Mouse (Mus musculus) hindbrain, embryonic 15.5 days (tissue): ENCODE measurements at regions not wholly inside any gene's neighbourhood (a gene's known extent, or its start where the extent isn't known, plus 50 kb on each side); places are given as distances from the start of the nearest gene placed in this dataset.
A peak's percentile ranks its signal among the peaks of the same experiment; 100 is the strongest.

Experiments used
- ATAC-seq: fragments of 200-750 bp; cut with Nextera tagmentation; 2 replicates; pipeline ENCODE4 v1.8.0; 2017; ENCODE audit warnings: low read depth, moderate number of reproducible peaks, moderate TSS enrichment; ENCODE audit not compliant: low FRiP score
- H3K27ac ChIP-seq: fragments of 300-500 bp; sonication (generic); replicated peaks from 2 replicates; pipeline ENCODE4 v1.5.1; 2015; ENCODE audit warnings: mild to moderate bottlenecking, inconsistent platforms
- H3K27me3 ChIP-seq: fragments of 300-500 bp; sonication (generic); 2 replicates; pipeline ENCODE4 v1.6.1; 2015; ENCODE audit warnings: control low read depth, inconsistent platforms
- H3K36me3 ChIP-seq: fragments of 300-500 bp; sonication (generic); 2 replicates; pipeline ENCODE4 v1.6.1; 2015; ENCODE audit warnings: control low read depth, inconsistent platforms
- H3K4me1 ChIP-seq: fragments of 300-500 bp; sonication (generic); replicated peaks from 2 replicates; pipeline ENCODE4 v1.6.1; 2015; ENCODE audit warnings: control low read depth, inconsistent platforms
- H3K4me2 ChIP-seq: fragments of 300-500 bp; sonication (generic); 2 replicates; pipeline ENCODE4 v1.6.1; 2015; ENCODE audit warnings: moderate library complexity, mild to moderate bottlenecking, inconsistent platforms
- H3K4me3 ChIP-seq: fragments of 300-500 bp; sonication (generic); 2 replicates; pipeline ENCODE4 v1.5.1; 2015; ENCODE audit warnings: mild to moderate bottlenecking, inconsistent platforms
- H3K9ac ChIP-seq: fragments of 300-500 bp; sonication (generic); 2 replicates; pipeline ENCODE4 v1.6.1; 2015; ENCODE audit warnings: inconsistent platforms
- H3K9me3 ChIP-seq: fragments of 300-500 bp; sonication (generic); 2 replicates; pipeline ENCODE4 v1.6.1; 2016; ENCODE audit warnings: control low read depth, inconsistent platforms
- WGBS: fragments of 180-500 bp; shearing (Covaris S2); methylation state at CpG from one replicate; pipeline ENCODE4 v1.1.7; 2015; 5-methylcytosine and 5-hydroxymethylcytosine counted together

DNA sequence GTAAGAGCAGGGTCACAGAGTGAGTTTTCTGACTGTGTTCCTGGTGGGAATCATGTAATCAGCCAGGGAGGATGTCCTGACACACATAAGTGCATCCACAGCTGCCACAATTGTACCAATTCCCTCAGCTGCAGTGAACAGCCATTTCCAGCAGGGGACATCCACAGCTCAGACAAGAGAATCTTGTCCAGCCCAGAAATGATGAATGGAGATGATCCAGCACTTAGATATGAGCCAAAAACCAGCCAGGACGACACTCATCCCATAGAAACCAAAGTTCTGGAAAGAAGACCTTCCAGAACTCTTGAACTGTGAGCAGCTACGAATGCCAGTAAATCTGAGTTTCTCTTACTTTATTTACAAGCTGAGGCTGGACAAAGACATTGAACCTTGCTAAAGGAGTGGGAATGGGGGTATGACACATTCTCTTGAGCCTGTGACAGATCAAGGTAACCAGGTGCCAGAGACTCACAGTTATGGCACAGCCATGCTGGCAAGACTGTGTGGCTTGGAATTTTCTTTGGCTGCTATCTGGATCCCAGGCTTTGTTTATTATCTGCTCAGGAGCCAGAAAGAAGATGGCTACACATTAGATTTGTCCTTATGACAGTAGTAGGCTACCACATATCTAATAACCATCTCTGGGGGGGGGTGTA lies 145.1 kb downstream of the Gm10192 start:
- Histone ChIP-seq H3K27ac (no peak overlapping the region), H3K36me3 (no peaks in the 10 kb centered on the region), H3K27me3 (no peaks in the 10 kb centered on the region), H3K4me3 (no peak overlapping the region), H3K4me2 (no peak overlapping the region), H3K4me1 (no peaks in the 10 kb centered on the region), H3K9ac (no peak overlapping the region), H3K9me3 (no peaks in the 10 kb centered on the region)
- peak; percentile 65; the same call in 1 of the 2 replicates for ATAC-seq
- 43% methylated on average over 2 of the region's 2 CpGs for WGBS

DNA sequence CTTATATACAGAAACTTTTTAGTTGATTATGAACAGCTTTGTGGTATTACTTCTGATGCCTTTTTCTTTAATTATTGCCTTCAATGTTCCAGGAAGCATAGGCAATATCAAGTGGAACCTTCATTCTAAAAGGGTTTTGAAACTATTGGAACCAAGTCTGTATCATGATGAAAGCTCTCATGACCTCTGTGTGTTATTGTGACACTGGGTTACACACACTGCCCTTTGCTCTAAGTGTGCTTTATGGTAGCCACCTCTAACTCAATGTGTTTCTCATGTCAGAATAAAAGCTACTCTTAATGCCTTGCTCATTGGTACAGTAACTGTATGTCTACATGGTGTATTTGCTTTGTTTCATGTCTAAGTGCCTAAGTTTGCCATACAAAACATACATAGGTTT lies 154.0 kb downstream of the Gm10192 start:
- H3K4me3 ChIP-seq: no peak overlapping the region
- H3K9ac ChIP-seq: no peak overlapping the region
- no peak overlapping the region for H3K27ac ChIP-seq
- no peaks in the 10 kb centered on the region for H3K9me3 ChIP-seq
- no peak overlapping the region for H3K4me2 ChIP-seq
- ATAC-seq: no peak
- H3K36me3 ChIP-seq: no peaks in the 10 kb centered on the region
- H3K27me3 ChIP-seq: no peaks in the 10 kb centered on the region
- no peaks in the 10 kb centered on the region for H3K4me1 ChIP-seq

DNA sequence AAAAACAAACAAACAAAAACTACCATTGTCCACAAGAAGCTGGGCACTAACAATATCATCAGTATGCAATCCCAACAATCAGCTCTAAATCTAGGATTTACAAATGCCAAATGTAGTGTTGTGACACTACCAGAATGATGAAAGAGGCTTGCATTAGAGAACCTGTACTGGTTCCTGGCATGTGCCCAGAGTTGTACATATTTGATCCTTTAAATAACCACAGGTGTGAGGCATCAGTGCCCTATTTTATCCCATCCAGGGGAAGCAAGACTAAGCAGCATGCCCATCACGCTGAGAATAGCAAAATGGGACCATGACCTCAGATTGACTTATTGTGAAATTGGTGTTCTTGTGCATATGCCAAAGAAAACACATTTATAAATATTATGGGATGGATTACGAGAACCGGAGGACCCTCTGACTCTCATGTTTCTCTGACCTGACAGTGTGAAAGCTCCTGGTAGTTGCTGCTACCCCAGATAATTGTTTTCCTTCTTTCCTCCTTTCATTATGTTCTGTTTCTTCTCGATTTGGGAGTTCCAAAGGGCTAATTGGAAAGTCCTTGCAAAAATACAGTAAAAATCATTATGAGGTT lies 157.4 kb downstream of the Gm10192 start:
- Histone ChIP-seq H3K27ac (no peak overlapping the region), H3K4me3 (no peak overlapping the region), H3K4me2 (no peak overlapping the region), H3K9ac (no peak overlapping the region), H3K4me1 (no peaks in the 10 kb centered on the region), H3K36me3 (no peaks in the 10 kb centered on the region), H3K27me3 (no peaks in the 10 kb centered on the region), H3K9me3 (no peaks in the 10 kb centered on the region)
- WGBS: 80% methylated on average over 4 of the region's 4 CpGs
- ATAC-seq: no peak

- no peak for ATAC-seq
Measured at GRCm38 (mm10) chr4:97001321-97001720, 181.6 kb downstream of the Gm10192 start.

DNA sequence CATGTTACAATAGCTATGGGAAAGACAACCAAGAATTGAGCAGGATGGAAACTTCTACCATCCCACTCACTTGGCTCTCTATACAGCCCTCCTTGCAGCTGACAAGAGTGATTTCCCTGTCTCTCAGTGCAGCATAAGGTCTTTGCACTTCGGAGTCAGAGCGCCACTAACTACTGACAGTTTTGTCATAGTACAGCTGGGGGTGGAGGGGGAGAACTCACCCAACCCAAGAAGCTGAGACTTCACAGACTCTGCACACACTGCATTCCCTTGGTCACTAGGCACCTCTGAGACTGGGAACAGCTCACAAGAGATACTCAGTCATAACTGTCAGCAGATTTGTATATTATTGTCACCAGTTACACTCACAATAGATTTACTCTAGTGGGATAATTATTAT lies 195.3 kb upstream of the Gm12695 start:
- Histone ChIP-seq H3K9ac (no peak overlapping the region), H3K27ac (no peak overlapping the region), H3K4me3 (no peak overlapping the region), H3K4me2 (no peak overlapping the region), H3K4me1 (no peaks in the 10 kb centered on the region), H3K9me3 (no peaks in the 10 kb centered on the region), H3K27me3 (no peaks in the 10 kb centered on the region), H3K36me3 (no peaks in the 10 kb centered on the region)
- no peak for ATAC-seq
- WGBS: 88% methylated on average over 2 of the region's 2 CpGs

More at GRCm38 (mm10) chr4:97001321-97001720, 181.6 kb downstream of the Gm10192 start:
- Histone ChIP-seq H3K9me3 (no peaks in the 10 kb centered on the region), H3K4me3 (no peak overlapping the region), H3K4me1 (no peaks in the 10 kb centered on the region), H3K9ac (no peak overlapping the region), H3K27ac (no peak overlapping the region), H3K4me2 (no peak overlapping the region), H3K36me3 (no peaks in the 10 kb centered on the region), H3K27me3 (no peaks in the 10 kb centered on the region)

DNA sequence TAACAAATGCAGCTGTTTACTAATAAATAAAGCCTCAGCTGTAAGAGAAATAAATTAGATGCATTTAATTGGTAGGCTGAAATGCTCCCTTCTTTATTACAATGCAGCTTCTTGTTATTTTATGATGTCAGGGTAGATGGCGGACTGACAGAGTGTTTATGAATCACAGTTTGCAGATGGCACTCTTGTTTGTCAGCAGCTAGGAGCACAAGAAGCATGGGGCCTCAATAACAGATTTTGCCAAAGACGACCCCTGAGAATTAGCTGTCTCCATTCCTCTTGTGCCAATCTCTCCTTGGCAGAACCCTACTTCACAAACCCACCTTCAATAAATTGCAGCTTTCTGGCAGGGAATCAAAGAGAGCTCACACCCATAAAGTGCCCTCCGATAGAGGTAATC lies 194.9 kb upstream of the Gm12695 start:
- Histone ChIP-seq H3K27me3 (no peaks in the 10 kb centered on the region), H3K4me1 (no peaks in the 10 kb centered on the region), H3K4me3 (no peak overlapping the region), H3K27ac (no peak overlapping the region), H3K4me2 (no peak overlapping the region), H3K9me3 (no peaks in the 10 kb centered on the region), H3K9ac (no peak overlapping the region), H3K36me3 (no peaks in the 10 kb centered on the region)
- 75% methylated on average over 3 of the region's 3 CpGs for WGBS
- no peak for ATAC-seq

GRCm38 (mm10) chr4:96974935-96975334 lies 189.9 kb upstream of the Gm12695 start:
- no peak for ATAC-seq
- H3K27me3 ChIP-seq: no peaks in the 10 kb centered on the region
- H3K4me3 ChIP-seq: no peak overlapping the region
- no peaks in the 10 kb centered on the region for H3K9me3 ChIP-seq
- no peak overlapping the region for H3K4me2 ChIP-seq
- H3K27ac ChIP-seq: no peak overlapping the region
- WGBS: 50% methylated on average over 3 of the region's 3 CpGs
- no peaks in the 10 kb centered on the region for H3K36me3 ChIP-seq
- no peaks in the 10 kb centered on the region for H3K4me1 ChIP-seq
- no peak overlapping the region for H3K9ac ChIP-seq

DNA sequence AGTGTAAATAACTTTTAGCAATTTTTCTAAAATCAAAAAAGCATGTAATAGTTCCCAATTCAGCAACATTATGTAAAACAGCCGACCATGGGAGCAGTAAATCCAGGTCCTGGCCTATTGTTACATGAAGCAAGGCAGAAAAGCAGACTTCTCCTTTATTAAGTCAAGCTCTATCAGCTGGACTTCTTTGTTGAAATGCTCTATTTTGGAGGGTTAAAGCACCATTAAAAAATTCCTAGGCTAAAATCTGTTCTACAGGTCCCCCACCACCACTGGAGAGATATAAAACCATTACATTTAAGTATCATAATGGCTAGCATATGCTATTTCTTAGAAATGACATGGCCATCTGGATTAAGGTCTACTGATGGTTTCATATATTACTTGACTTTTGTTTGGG lies 188.8 kb upstream of the Gm12695 start:
- Histone ChIP-seq H3K4me3 (no peak overlapping the region), H3K27me3 (no peaks in the 10 kb centered on the region), H3K36me3 (no peaks in the 10 kb centered on the region), H3K9me3 (no peaks in the 10 kb centered on the region), H3K27ac (no peak overlapping the region), H3K4me1 (no peaks in the 10 kb centered on the region), H3K4me2 (no peak overlapping the region), H3K9ac (no peak overlapping the region)
- WGBS: 69% methylated on average over 1 of the region's 1 CpGs
- no peak for ATAC-seq

DNA sequence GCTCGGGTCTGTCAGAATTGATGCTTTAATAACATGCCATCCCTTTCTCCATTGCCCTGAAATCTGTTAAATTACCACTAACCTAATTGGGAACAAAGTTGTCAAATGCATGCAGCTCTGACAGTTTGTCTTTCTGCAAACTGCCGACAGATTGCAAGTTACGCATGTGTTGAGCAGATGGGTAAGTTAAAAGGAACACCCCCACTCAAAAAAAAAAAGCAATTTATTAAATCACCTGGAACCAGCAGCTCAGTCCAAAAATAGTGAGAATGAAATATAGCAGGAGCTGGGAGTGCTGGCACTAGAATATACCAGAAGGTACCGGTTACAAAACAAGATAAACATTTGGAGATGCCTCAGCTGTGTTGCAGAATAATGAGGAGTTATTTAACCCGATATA lies 184.2 kb upstream of the Gm12695 start:
- WGBS: 46% methylated on average over 5 of the region's 5 CpGs
- 0 out of 2 replicates have a peak overlapping the region, but pooled peaks have one; percentile 10 for H3K27ac ChIP-seq
- H3K4me1 ChIP-seq: no peaks in the 10 kb centered on the region
- H3K36me3 ChIP-seq: no peaks in the 10 kb centered on the region
- H3K9ac ChIP-seq: no peak overlapping the region
- no peak overlapping the region for H3K4me2 ChIP-seq
- H3K9me3 ChIP-seq: no peaks in the 10 kb centered on the region
- no peaks in the 10 kb centered on the region for H3K27me3 ChIP-seq
- no peak for ATAC-seq
- no peak overlapping the region for H3K4me3 ChIP-seq

DNA sequence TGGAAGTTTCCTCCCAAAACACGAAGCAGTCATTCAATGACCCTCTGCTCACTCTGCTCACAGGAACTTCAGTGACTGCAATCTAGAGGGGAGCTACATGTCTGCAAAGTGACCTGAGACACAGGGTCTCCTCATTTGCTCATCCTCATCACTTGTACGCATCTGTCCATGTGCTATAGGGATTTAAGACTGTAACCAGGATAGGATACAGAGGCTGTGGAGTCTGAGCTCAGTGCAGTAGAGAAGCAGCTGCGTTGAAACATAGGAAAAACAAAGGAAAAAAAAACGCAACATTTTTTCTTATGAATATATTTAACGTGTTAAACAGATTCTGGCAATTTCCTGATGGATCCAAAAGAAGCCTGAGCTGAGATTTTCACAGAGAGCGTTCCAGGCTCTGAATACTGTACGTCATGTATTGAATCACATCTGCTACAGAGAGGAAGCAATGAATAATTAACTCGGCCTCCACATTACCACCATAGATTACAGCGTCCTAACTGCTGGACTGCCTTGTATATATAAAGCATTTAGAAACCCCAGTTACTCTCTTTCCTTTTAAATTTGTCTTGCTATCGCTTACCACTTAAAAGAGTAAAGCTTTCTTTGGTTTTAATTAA lies 183.7 kb upstream of the Gm12695 start:
- H3K4me3 ChIP-seq: no peak overlapping the region
- no peaks in the 10 kb centered on the region for H3K9me3 ChIP-seq
- H3K9ac ChIP-seq: 0 out of 2 replicates have a peak overlapping the region, but pooled peaks have one; percentile 17
- ATAC-seq: peak; percentile 73; the same call in 1 of the 2 replicates
- 53% methylated on average over 10 of the region's 10 CpGs for WGBS
- no peaks in the 10 kb centered on the region for H3K4me1 ChIP-seq
- H3K27me3 ChIP-seq: no peaks in the 10 kb centered on the region
- H3K4me2 ChIP-seq: no peak overlapping the region
- no peaks in the 10 kb centered on the region for H3K36me3 ChIP-seq
- H3K27ac ChIP-seq: peak overlapping the region; percentile 10; the same call in 1 of the 2 replicates
